ENCODE assay signal across 30 mouse cellular contexts in the genomic region with DNA sequence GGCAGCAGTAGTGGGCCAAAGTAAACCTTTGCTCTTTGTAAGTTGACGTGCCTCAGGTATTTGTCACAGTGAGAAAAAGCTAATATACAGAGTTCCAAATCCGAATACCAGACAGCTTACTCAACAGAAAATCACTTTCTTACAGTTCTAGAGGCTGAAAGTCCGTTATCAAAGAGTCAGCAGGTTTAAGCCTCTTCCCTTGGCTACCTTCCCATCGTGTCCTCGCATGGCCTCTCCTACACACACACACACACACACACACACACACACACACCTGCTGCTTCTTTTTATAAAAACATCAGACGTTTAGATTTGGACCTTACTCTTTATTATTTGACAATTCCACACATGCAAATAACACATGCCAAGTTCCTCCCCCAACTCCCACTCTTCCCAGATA. TPM values are rescaled to one million over a fixed set of nuclear protein-coding genes. Genes with fewer than 3 reads are reported as not detected.
DNase-seq lines count a peak whose midpoint lies in the region; ATAC-seq and TF ChIP-seq lines count a peak whose summit lies in the region.
"Had no signal": no experiment of that assay in that cellular context is flagged by ENCODE, and none has a peak within 500 bp of the region (broad histone marks: within the 10 kb centered on the region; RNA-seq: fewer than 3 reads in every experiment).

No protein-coding gene starts in this region.

- WGBS in heart, adult 2 months: 29% methylated on average over 6 of the region's 6 CpGs
- 40% methylated on average over 6 of the region's 6 CpGs for WGBS in kidney, adult 2 months
- 86% methylated on average over 6 of the region's 6 CpGs for WGBS in midbrain, embryonic 11.5 days
- WGBS in midbrain, embryonic 13.5 days: 85% methylated on average over 6 of the region's 6 CpGs

- no peaks in the 10 kb centered on the region for H3K9me3 ChIP-seq in midbrain, embryonic 11.5 days (ENCODE audit: control insufficient read depth, low read length)
- H3K9me3 ChIP-seq in midbrain, embryonic 13.5 days: no peaks in the 10 kb centered on the region
- H3K9me3 ChIP-seq: embryonic facial prominence, embryonic 10.5 days; embryonic facial prominence, embryonic 15.5 days; hindbrain, embryonic 10.5 days; hindbrain, embryonic 15.5 days; limb, embryonic 13.5 days; stomach, embryonic 15.5 days had no signal

- no peak for ATAC-seq in midbrain, embryonic 11.5 days (ENCODE audit: low FRiP score)
- ATAC-seq in midbrain, embryonic 13.5 days: no peak
- ATAC-seq: forebrain, embryonic 14.5 days; inflammation-experienced regulatory T-cells, adult 6 months; midbrain, embryonic 16.5 days had no signal

- no peaks in the 10 kb centered on the region for H3K36me3 ChIP-seq in heart, adult 2 months (ENCODE audit: control insufficient read depth, insufficient read depth, low read length)
- no peaks in the 10 kb centered on the region for H3K36me3 ChIP-seq in kidney, adult 2 months (ENCODE audit: control insufficient read depth, insufficient read depth, low read length)
- no peaks in the 10 kb centered on the region for H3K36me3 ChIP-seq in midbrain, embryonic 11.5 days (ENCODE audit: control insufficient read depth, insufficient read depth, low read length)
- H3K36me3 ChIP-seq in midbrain, embryonic 13.5 days: no peaks in the 10 kb centered on the region
- H3K36me3 ChIP-seq: embryonic facial prominence, embryonic 10.5 days; embryonic facial prominence, embryonic 15.5 days; G1E; hindbrain, embryonic 10.5 days; hindbrain, embryonic 15.5 days; limb, embryonic 13.5 days; stomach, embryonic 15.5 days had no signal

- no peak for TF ChIP-seq POLR2A in heart, adult 2 months (IDR thresholded peaks at IDR 0.05; ENCODE audit: insufficient read depth, low read depth, low read length)
- TF ChIP-seq POLR2A in kidney, adult 2 months (IDR thresholded peaks at IDR 0.05; ENCODE audit: low read depth, low read length): no peak

- H3K9ac ChIP-seq in heart, adult 2 months (ENCODE audit: low read depth, low read length): no peak overlapping the region
- H3K9ac ChIP-seq in midbrain, embryonic 11.5 days (ENCODE audit: low read length): no peak overlapping the region
- H3K9ac ChIP-seq in midbrain, embryonic 13.5 days (replicated peaks): no peak overlapping the region
- H3K9ac ChIP-seq: embryonic facial prominence, embryonic 15.5 days; hindbrain, embryonic 15.5 days; limb, embryonic 13.5 days; liver, embryonic 14.5 days; lung, embryonic 14.5 days; stomach, embryonic 15.5 days had no signal

- no peak overlapping the region for H3K4me2 ChIP-seq in midbrain, embryonic 11.5 days
- H3K4me2 ChIP-seq in midbrain, embryonic 13.5 days (replicated peaks): no peak overlapping the region
- H3K4me2 ChIP-seq: embryonic facial prominence, embryonic 15.5 days; heart, embryonic 11.5 days; hindbrain, embryonic 15.5 days; limb, embryonic 13.5 days; lung, embryonic 14.5 days; stomach, embryonic 15.5 days had no signal

- 0 out of 2 replicates have a peak, but pooled peaks cover 1% of the 10 kb centered on the region for H3K27me3 ChIP-seq in heart, adult 2 months (ENCODE audit: control insufficient read depth, insufficient read depth, low read length)
- no peaks in the 10 kb centered on the region for H3K27me3 ChIP-seq in kidney, adult 2 months (replicated peaks; ENCODE audit: control insufficient read depth, insufficient read depth, low read length)
- H3K27me3 ChIP-seq in midbrain, embryonic 11.5 days (ENCODE audit: control insufficient read depth, insufficient read depth, low read length): no peaks in the 10 kb centered on the region
- H3K27me3 ChIP-seq in midbrain, embryonic 13.5 days: no peaks in the 10 kb centered on the region
- H3K27me3 ChIP-seq: embryonic facial prominence, embryonic 15.5 days; hindbrain, embryonic 15.5 days; limb, embryonic 13.5 days; stomach, embryonic 15.5 days had no signal

- H3K79me2 ChIP-seq in heart, adult 2 months (replicated peaks; ENCODE audit: control insufficient read depth, insufficient read depth, low read length): no peaks in the 10 kb centered on the region

- TF ChIP-seq EP300 in heart, adult 2 months (IDR thresholded peaks at IDR 0.05; ENCODE audit: insufficient read depth, low read depth, low read length): no peak

- peak; percentile 2 to 17 for DNase-seq in heart, adult 18-20 months
- DNase-seq in heart, adult 2 months: no peak
- peak; percentile 82 for DNase-seq in kidney, adult 2 months
- no peak for DNase-seq in kidney, adult 18-20 months
- DNase-seq in midbrain, embryonic 11.5 days (ENCODE audit: low spot score, missing footprints): peak; percentile 2
- no peak for DNase-seq in c-Kit-positive CD71-positive TER-119-positive erythroid progenitor cells, embryonic 14.5 days (ENCODE audit: low spot score)
- DNase-seq in Muller cell, postnatal 12 days (ENCODE audit: inconsistent ontology term): no peak
- DNase-seq: cerebellum, adult 2 months; cerebellum, postnatal 14 days; gastrocnemius, postnatal 25 days; lung, embryonic 14.5 days; lung, postnatal 14 days; right cerebral cortex, postnatal 25 days had no signal

- intact Hi-C loops in heart, adult 2 months (cut with DNase I): no loop called here

- TF ChIP-seq CTCF in heart, adult 2 months (IDR thresholded peaks at IDR 0.05): no peak
- TF ChIP-seq CTCF in kidney, adult 2 months (conservative IDR thresholded peaks at IDR 0.05; ENCODE audit: insufficient read depth, insufficient read length, low read depth, low read length): no peak

- no peak overlapping the region for H3K4me3 ChIP-seq in heart, adult 2 months
- no peak overlapping the region for H3K4me3 ChIP-seq in kidney, adult 2 months (ENCODE audit: insufficient read depth, low read depth, low read length)
- no peak overlapping the region for H3K4me3 ChIP-seq in midbrain, embryonic 11.5 days (ENCODE audit: low read depth, low read length)
- no peak overlapping the region for H3K4me3 ChIP-seq in midbrain, embryonic 13.5 days (replicated peaks)
- H3K4me3 ChIP-seq: embryonic facial prominence, embryonic 10.5 days; embryonic facial prominence, embryonic 15.5 days; hindbrain, embryonic 10.5 days; hindbrain, embryonic 15.5 days; limb, embryonic 13.5 days; stomach, embryonic 15.5 days had no signal

- no peaks in the 10 kb centered on the region; the same call in 1 of the 2 replicates for H3K4me1 ChIP-seq in heart, adult 2 months (ENCODE audit: control insufficient read depth, insufficient read depth, low read length)
- peaks cover 4% of the 10 kb centered on the region; the same call in 1 of the 2 replicates for H3K4me1 ChIP-seq in kidney, adult 2 months (ENCODE audit: control insufficient read depth, insufficient read depth, low read length)
- H3K4me1 ChIP-seq in midbrain, embryonic 11.5 days (ENCODE audit: control insufficient read depth, insufficient read depth, low read length): no peaks in the 10 kb centered on the region
- no peaks in the 10 kb centered on the region for H3K4me1 ChIP-seq in midbrain, embryonic 13.5 days (replicated peaks)
- H3K4me1 ChIP-seq: embryonic facial prominence, embryonic 15.5 days; hindbrain, embryonic 10.5 days; hindbrain, embryonic 15.5 days; limb, embryonic 13.5 days; stomach, embryonic 15.5 days had no signal

- H3K27ac ChIP-seq in heart, adult 2 months: no peak overlapping the region
- peak overlapping the region; percentile 74 for H3K27ac ChIP-seq in kidney, adult 2 months (ENCODE audit: insufficient read depth, low read depth, low read length)
- no peak overlapping the region for H3K27ac ChIP-seq in midbrain, embryonic 11.5 days (ENCODE audit: low read depth, low read length)
- H3K27ac ChIP-seq in midbrain, embryonic 13.5 days: no peak overlapping the region
- H3K27ac ChIP-seq: embryonic facial prominence, embryonic 10.5 days; embryonic facial prominence, embryonic 15.5 days; hindbrain, embryonic 10.5 days; hindbrain, embryonic 15.5 days; limb, embryonic 13.5 days; liver, embryonic 14.5 days; stomach, embryonic 15.5 days had no signal

RNA-seq across cellular contexts. Expression of a gene that starts 13.0 kb away (rescaled TPM):
- total RNA-seq in heart, adult 18-20 months (2021): not detected
- total RNA-seq in heart, adult 2 months (2021): not detected
- not detected in 2 replicates for polyA plus RNA-seq in heart, adult 2 months (2012; rRNA removed)
- 355 and 358 TPM in 2 replicates for polyA plus RNA-seq in kidney, adult 2 months (2012; rRNA removed)
- 0.42 and 0.51 TPM in 2 replicates for polyA plus RNA-seq in midbrain, embryonic 11.5 days (2014; fragmentation: Nextera tagmentation; extraction: Ambion mirVana)
- polyA plus RNA-seq in midbrain, embryonic 13.5 days (2015; fragmentation: Nextera tagmentation; extraction: Ambion mirVana): 8.5 and 9.5 TPM in 2 replicates
- total RNA-seq: adrenal gland, postnatal 36 days; gastrocnemius, postnatal 25 days; neutrophil, adult 5-6 weeks had no signal
- polyA plus RNA-seq: G1E; heart, embryonic 11.5 days; heart, postnatal 0 days; inflammation-experienced regulatory T-cells, adult 6 months; limb, embryonic 13.5 days; lung, embryonic 14.5 days; stomach, embryonic 15.5 days had no signal

RNA-seq across cellular contexts. Expression of a gene that starts 32.8 kb away (rescaled TPM):
- under 1 TPM in 1 of 2 experiments, not detected in 1; 0.10 TPM for total RNA-seq in heart, adult 18-20 months (2021)
- total RNA-seq in heart, adult 2 months (2021): not detected
- polyA plus RNA-seq in heart, adult 2 months (2012; rRNA removed): 0.09 and 0.21 TPM in 2 replicates
- 0.53 and 0.62 TPM in 2 replicates for polyA plus RNA-seq in kidney, adult 2 months (2012; rRNA removed)
- polyA plus RNA-seq in midbrain, embryonic 11.5 days (2014; fragmentation: Nextera tagmentation; extraction: Ambion mirVana): 0.04 TPM in 2 replicates
- polyA plus RNA-seq in midbrain, embryonic 13.5 days (2015; fragmentation: Nextera tagmentation; extraction: Ambion mirVana): 0.31 and 0.58 TPM in 2 replicates
- total RNA-seq: gastrocnemius, postnatal 25 days; neutrophil, adult 5-6 weeks had no signal
- polyA plus RNA-seq: heart, postnatal 0 days; inflammation-experienced regulatory T-cells, adult 6 months had no signal

RNA-seq across cellular contexts. Expression of a gene that starts 39.8 kb away (rescaled TPM):
- not detected for total RNA-seq in heart, adult 18-20 months (2021)
- total RNA-seq in heart, adult 2 months (2021): not detected
- polyA plus RNA-seq in heart, adult 2 months (2012; rRNA removed): 0.04 and 0.09 TPM in 2 replicates
- 526 and 582 TPM in 2 replicates for polyA plus RNA-seq in kidney, adult 2 months (2012; rRNA removed)
- 0.28 and 0.33 TPM in 2 replicates for polyA plus RNA-seq in midbrain, embryonic 11.5 days (2014; fragmentation: Nextera tagmentation; extraction: Ambion mirVana)
- 3.8 and 4.2 TPM in 2 replicates for polyA plus RNA-seq in midbrain, embryonic 13.5 days (2015; fragmentation: Nextera tagmentation; extraction: Ambion mirVana)
- total RNA-seq: gastrocnemius, postnatal 25 days; neutrophil, adult 5-6 weeks had no signal
- polyA plus RNA-seq: embryonic facial prominence, embryonic 10.5 days; G1E; inflammation-experienced regulatory T-cells, adult 6 months; limb, embryonic 13.5 days; lung, embryonic 14.5 days; neural tube, embryonic 11.5 days had no signal

Comparison
In these comparisons a context has a peak if more than half of its experiments do, and no peak if none do; other contexts are left out.
1. DNase-seq: peak in heart, adult 18-20 months (2 of 2), kidney, adult 2 months (single experiment) and midbrain, embryonic 11.5 days (single experiment); none in heart, adult 2 months (0 of 2), kidney, adult 18-20 months (single experiment), c-Kit-positive CD71-positive TER-119-positive erythroid progenitor cells, embryonic 14.5 days (single experiment) and Muller cell, postnatal 12 days (single experiment).
2. RNA of a gene that starts 13.0 kb away (polyA plus RNA-seq): 355 to 358 TPM in kidney, adult 2 months; 8.5 to 9.5 TPM in midbrain, embryonic 13.5 days, 0.42 to 0.51 TPM in midbrain, embryonic 11.5 days and not detected in heart, adult 2 months; every median in the first group is over 10 times any median in the second.
3. RNA of a gene that starts 39.8 kb away (polyA plus RNA-seq): 526 to 582 TPM in kidney, adult 2 months; 3.8 to 4.2 TPM in midbrain, embryonic 13.5 days, 0.28 to 0.33 TPM in midbrain, embryonic 11.5 days and 0.04 to 0.09 TPM in heart, adult 2 months; every median in the first group is over 100 times any median in the second.